Mouse (Mus musculus) retina, postnatal 1 day (tissue): ENCODE measurements around the gene Med17.
"Not testable (repeated sequence)": the region's sequence is repeated elsewhere in the genome, so short reads cannot be mapped to it uniquely, and the experiment has no call there.

Experiments used
- DNase-seq: peaks from one replicate; pipeline ENCODE4 v3.0.0-alpha.2; 2012

The Med17 gene

GRCm38 (mm10) chr9:15279649-15280490 lies at the start of gene Med17:
Gene Med17 (minus strand): TSS chr9:15279931.
- peak; percentile 98 for DNase-seq

GRCm38 (mm10) chr9:15318170-15318742 lies 38.5 kb upstream of the Med17 start:
- DNase-seq = no peak

GRCm38 (mm10) chr9:15317223-15318169 lies 37.8 kb upstream of the Med17 start:
- no peak for DNase-seq

- not testable (repeated sequence) for DNase-seq
Measured at GRCm38 (mm10) chr9:15316296-15316695, 36.6 kb upstream of the Med17 start.

- no peak for DNase-seq
Measured at GRCm38 (mm10) chr9:15314619-15315018, 34.9 kb upstream of the Med17 start.

GRCm38 (mm10) chr9:15313633-15314032 lies 33.9 kb upstream of the Med17 start:
- no peak for DNase-seq

- DNase-seq = no peak
Measured at GRCm38 (mm10) chr9:15312054-15312735, 32.5 kb upstream of the Med17 start.

GRCm38 (mm10) chr9:15310179-15310578 lies 30.4 kb upstream of the Med17 start:
- DNase-seq = no peak

- DNase-seq = no peak
Measured at GRCm38 (mm10) chr9:15309425-15309824, 29.7 kb upstream of the Med17 start.

GRCm38 (mm10) chr9:15308254-15308653 lies 28.5 kb upstream of the Med17 start:
- no peak for DNase-seq

GRCm38 (mm10) chr9:15307257-15307656 lies 27.5 kb upstream of the Med17 start:
- DNase-seq = no peak

GRCm38 (mm10) chr9:15306398-15307119 lies 26.8 kb upstream of the Med17 start, which contains the start of gene 4931406C07Rik:
Gene 4931406C07Rik (minus strand): TSS chr9:15306448.
- peak; percentile 17 for DNase-seq

GRCm38 (mm10) chr9:15305503-15306397 lies 26.0 kb upstream of the Med17 start, which contains the start of gene Taf1d:
Gene Taf1d (plus strand): TSS chr9:15306214.
- DNase-seq = peak; percentile 96

- no peak for DNase-seq
Measured at GRCm38 (mm10) chr9:15302881-15303280, 23.1 kb upstream of the Med17 start.

GRCm38 (mm10) chr9:15302006-15302405 lies 22.3 kb upstream of the Med17 start:
- not testable (repeated sequence) for DNase-seq

- no peak for DNase-seq
Measured at GRCm38 (mm10) chr9:15301399-15301798, 21.7 kb upstream of the Med17 start.

GRCm38 (mm10) chr9:15300056-15300455 lies 20.3 kb upstream of the Med17 start:
- no peak for DNase-seq

- DNase-seq = no peak
Measured at GRCm38 (mm10) chr9:15298451-15298850, 18.7 kb upstream of the Med17 start.

GRCm38 (mm10) chr9:15297112-15297511 lies 17.4 kb upstream of the Med17 start:
- no peak for DNase-seq

- DNase-seq = no peak
Measured at GRCm38 (mm10) chr9:15289251-15289650, 9.5 kb upstream of the Med17 start.

GRCm38 (mm10) chr9:15288402-15288801 lies 8.7 kb upstream of the Med17 start:
- DNase-seq = no peak
